Mouse (Mus musculus): Measurements from ENCODE around the gene Crmp1.

The Crmp1 gene

DNA sequence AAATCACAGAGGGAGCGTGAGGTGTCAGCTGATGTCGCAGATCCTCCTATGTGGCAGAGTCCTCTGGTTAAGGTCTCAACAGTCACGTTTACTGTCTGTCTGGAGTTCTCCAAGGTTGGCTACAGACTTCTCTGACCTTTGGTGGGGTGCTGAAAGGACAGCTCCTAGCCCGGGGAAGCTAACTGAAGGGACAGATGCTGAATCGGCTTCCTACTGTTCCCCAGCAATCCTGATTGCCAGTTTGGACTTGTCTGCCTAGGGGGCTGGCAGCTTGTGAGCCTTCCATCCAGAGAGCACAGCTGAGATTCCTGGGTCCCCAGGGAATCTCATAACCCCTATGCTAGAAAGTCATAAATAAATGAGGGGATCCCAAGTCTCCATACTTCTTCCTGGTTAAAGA is 1.2 kb upstream of the Crmp1 start:
- no peak for DNase-seq (ENCODE audit: extremely low read depth, low read depth)

DNA sequence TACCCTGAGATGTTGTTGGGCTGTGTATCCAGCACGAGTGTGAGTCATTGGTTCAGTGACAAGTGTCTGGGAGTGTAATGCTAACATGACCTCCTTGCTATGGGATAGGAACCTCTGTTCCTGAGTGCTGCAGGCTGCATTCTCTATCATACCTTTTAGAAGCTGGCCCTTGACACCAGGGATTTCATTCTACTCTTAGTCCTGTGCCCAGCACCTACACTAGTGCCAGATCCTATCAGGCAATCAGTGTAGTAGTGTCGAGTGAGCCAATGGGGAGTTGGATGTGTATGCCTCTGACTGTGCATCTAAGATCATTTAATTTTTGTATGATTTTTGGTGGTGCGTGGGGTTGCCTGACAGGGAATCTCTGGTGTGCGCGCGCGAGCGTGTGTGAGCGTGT is 516 bp upstream of the Crmp1 start:
- DNase-seq (ENCODE audit: extremely low read depth, low read depth): no peak

DNA sequence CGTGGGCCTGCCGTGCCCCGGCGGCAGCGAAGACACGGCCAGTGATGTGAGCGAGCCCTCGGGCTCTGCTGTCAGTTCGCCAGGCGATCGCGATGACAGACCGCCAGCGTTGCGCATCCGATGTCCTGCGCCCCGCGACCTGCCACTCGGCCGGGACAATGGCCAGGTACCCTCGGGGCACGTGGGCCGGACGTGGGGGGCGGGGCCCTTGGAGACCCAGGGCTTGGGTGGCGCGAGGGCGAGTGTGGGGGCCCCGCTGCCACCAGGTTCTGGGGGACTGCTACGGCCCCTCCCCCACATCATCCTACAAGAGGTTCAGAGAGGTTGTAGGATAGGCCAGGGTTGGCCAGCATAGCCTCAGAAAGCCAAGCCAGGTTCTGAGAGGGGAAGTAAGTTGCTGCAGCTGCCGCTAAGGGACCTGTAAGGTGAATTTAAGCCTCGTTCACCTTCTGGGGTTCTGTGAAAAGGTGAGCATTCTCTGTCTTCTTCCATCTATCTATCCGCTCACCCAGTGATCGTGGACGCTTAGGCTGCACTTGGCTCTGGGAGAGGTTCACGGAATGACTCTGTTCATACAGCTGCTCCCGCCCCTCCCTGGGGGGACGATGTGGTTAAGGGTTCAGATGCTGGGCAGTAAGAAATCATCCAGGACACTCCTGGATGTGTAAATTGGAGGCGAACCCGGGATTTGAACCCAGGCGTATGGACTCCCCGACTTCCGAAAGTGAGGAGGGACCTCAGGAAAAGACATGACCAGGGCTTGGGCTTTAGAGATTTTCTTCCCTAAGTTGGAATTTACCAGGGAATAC is 824 bp downstream of the Crmp1 start:
- DNase-seq (ENCODE audit: extremely low read depth, low read depth): no peak

DNA sequence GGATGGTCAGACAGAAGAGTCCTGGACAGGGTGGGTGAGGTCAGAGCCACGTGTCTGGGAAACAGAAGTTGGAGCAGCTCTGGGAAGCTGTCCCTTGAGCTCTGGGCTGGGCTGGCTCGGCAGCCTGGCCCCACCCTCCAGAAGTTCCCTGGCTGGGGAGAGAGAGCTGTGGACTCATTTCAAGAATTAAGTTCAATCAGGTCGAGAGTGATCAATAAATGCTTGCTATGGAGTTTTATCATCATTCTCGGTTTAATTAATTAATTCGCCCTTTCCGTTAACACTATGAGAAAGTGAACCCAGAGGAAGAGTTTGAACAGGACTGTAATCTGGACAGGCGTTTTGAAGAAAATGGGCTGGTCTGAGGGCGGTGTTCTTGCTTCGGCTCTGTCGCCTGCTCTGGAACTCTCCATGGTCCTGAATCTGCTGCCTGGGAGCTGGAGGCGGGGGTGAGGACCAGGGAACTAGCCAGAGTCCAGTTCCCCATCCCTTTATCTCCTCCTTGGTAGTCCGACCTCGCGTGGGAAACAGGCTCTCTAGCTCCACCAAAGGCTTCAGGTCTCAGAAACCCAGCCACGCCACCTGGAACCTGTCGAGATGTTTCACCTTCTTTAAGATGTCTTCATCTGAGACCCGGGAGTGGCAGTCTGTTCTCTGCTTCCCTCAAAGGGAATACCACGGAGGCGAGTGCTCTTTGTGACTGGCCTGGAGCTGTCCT is 1.6 kb downstream of the Crmp1 start:
- DNase-seq (ENCODE audit: extremely low read depth, low read depth): no peak

DNA sequence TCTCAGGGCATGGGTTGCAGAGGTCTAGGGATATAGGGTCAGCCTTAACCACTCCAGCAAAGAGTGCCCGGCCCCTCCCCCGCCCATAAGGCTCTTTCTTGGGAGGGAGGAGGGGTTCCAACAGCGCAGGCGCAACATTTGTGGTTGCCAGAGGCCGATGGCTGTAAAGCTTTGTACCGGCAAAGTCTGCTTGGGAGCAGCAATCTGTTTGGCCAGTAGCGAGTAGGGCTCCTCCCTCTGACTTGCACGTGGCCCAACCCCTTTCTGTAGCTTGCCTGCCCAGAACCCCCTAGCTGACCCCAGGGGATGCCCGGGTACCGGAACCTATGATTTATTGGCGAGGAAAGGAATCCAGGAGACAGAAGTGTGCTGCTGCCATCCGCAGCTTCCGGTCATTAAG is 2.4 kb downstream of the Crmp1 start:
- no peak for DNase-seq (ENCODE audit: extremely low read depth, low read depth)

DNA sequence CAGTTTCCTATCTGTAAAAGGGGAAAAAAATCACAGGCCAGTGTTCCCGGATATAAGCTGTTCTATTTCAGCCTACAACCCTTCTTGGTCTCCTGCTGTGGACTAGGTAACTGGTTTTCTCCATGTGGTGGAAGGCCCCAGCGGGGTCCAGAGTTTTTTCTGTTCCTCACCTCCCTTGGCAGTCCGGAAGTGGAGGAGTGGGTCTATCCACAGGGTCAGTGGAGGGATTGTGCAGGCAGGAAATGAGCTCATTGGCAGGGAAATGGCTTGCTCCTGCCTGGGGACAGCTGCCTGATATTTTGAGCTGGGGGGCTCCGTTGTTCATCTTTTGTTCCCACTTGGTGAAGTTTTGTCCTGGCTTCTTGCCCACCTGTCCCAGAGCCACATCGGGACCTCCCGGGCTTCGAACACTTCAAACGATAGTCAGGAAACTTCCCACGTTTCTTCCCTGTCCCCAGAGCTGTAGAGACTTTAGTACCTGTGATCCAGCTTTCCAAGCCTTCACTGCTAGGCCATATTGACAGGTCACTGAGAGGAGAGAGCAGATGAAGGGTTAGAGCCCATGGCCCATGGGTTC is 3.0 kb downstream of the Crmp1 start:
- no peak for DNase-seq (ENCODE audit: extremely low read depth, low read depth)

DNA sequence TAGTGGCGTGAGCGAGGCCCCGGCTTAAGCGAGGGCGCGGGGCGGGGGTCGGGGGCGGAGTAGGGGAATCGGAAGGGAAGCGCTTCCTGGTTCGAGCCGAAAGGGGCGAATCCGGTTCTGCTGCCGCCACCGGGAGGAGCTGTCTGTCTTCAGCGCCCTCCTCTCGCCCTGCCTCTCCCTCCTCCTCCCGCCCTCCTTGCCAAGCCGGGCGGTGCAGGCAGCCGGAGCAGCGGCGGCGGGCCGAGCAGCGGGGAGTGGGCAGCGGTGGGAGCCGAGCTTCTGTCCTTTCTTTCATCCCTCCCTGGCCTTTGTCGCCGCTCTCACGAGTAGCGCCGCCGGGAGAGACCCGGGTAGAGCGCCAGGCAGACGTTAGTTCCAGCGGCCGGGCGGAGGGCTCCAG is 3.9 kb downstream of the Crmp1 start:
- DNase-seq (ENCODE audit: extremely low read depth, low read depth): no peak

DNA sequence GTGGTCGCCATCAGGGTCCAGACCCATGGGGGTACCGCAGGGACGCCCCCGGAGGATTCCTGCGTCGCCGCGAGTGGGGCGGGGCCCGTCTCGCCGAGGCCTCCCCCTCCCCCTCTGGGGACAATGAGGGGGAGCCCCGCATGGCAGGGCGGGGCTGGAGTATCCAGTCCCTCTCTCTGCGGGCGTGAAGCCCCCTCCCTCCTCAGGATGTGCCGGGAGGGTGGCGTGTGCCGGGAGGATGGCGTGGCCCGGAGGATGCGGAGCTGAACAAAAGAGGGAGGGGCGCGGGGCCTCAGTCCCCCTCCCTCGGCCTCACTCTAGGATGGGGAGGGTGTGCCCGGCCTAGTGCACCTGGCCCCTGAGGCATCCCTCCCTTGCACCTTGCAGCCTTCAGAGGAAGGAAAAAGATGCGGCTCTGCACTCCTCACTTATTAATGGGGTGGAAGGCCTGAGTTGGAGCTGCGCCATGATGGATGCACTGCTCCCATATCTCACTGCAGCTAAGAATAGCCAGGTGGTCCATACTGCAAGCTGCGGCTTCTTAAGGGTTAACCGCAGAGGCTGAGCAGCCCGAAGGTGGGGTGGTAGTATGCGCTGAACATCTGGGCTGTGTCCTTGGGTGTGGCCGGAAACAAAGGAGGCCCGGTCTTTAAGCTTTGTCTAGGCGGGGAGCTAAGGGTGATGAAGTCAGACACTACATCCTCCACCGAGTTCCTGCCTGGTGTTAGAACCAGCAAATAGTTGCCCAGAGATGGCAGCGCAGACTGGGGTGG is 4.6 kb downstream of the Crmp1 start:
- DNase-seq (ENCODE audit: extremely low read depth, low read depth): no peak

DNA sequence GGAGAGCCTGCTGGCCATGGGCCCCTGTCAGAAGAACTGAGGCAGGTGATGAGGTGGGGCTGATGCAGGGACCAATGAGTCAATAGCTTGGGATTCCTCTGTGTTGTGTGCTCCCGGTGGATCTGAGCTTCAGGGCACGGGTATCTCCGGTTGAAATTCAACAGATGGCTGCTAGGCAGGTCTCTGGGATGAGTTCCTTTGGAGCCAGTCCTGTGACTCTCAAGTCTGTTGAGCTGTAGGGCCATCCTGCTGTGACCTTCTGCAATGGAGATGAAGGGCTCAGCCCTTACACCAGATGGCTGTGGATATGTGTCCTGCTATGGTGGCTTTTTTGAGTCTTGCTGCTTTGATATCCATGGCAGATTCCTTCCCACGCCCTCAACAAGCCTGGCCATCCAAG is 5.7 kb downstream of the Crmp1 start:
- no peak for DNase-seq (ENCODE audit: extremely low read depth, low read depth)

DNA sequence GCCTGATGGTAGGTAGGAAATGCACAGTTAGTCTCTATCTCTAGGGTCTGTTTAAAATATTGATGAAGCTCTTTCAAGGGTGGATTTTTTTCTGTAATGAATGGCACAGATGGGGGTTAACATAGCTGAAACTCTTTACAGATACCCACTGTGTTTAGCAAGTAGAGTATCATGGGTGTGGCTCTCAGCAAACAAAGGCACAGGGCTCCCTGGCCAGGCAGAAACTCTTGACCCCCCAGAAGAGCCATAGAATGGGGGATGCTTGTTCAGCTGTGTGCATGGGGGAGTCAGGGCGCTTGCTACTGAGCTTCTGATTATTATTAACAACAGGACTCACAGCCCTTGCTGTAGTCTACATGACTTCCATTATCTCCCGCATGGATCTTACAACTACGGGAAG is 7.1 kb downstream of the Crmp1 start:
- DNase-seq (ENCODE audit: extremely low read depth, low read depth): no peak

DNA sequence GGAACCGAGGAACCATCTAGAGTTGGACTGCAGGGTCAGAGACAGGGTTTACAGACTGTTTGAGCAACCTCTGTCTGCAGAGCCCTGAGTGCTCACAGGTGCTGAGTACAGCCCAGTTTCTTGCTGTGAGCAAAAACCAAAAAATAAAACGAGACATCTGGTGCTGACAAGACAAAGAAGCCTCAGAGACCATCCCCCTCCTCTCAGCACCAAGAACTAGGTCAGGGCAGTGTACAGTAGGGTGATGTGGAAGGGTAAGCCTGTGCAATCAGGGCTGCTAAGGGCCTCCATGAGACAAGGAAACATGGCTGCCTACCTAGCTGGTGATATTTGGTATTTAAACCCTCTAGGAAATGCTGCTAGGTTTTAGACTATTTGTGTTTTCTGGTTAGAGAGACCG is 9.9 kb downstream of the Crmp1 start:
- DNase-seq (ENCODE audit: extremely low read depth, low read depth): no peak

DNA sequence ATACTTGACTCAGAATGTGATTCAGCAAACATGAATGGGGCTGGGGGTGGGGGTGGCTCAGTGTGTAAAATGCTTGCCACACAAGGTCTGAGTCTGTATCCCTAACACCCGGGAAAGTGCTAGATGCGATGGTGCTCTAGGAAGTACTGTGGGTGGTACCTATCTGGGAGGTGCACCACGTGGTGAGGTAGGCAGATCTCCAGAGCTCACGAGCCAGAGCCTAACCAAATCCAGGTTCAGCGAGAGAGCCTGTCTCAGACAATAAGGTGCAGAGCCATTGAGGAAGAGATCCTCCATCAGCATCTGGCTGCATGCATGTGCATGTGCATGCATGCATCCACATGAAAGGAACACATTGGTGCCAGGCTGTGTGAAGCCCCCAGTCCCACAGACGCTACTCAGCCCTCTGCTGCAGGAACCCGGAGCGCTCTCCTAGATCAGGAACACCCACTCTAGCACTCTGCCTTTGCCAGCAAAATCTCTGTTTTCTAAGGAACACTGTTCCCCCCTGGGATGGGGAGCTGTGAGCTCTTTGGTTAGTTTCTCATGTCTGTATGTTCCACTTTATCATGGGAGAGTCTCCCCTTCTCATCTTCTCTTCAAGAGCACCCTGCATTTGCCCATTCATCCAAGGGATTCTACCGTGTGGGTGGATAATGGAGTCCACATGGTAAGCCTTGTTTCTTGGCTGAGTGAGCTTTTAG is 10.5 kb downstream of the Crmp1 start:
- no peak for DNase-seq (ENCODE audit: extremely low read depth, low read depth)

DNA sequence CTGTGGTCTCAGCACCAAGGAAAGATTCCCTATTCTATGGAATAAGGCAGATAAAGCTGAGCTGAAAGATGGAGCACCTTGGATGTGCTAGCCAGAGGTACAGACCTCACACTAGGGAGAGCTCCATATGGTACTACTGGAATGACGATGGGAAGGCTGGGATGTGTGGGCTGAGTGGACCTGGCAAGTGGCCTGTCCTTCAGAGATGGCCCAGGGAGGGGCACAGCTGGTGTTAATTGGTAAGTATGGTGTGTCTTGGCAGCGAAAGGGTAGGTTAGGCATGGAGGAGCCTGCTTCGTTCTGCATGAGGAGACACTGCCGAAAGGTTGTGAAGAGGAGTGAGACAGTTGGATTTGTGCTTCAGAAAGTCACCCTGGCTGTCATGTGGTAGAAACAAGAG is 12.8 kb downstream of the Crmp1 start:
- DNase-seq (ENCODE audit: extremely low read depth, low read depth): no peak

DNA sequence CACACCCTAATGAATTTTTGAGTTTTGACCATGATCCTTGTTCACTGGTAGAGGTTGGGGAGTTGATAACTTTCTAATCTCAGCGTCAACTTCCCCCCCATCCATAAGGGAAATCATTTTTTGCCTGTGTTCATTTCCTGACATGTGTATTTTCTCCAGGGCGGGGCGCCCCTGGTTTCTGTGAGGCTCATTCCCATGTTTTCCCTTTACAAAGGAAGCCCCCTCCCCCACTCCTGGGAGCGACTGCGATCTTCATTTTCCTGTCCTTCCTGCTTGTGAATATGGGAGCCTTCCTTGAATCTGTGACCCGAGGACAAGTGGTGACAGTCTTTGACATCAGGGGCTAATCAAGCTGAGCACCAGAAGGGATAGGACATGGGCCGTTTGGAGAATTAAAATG is 15.1 kb downstream of the Crmp1 start:
- no peak for DNase-seq (ENCODE audit: extremely low read depth, low read depth)

DNA sequence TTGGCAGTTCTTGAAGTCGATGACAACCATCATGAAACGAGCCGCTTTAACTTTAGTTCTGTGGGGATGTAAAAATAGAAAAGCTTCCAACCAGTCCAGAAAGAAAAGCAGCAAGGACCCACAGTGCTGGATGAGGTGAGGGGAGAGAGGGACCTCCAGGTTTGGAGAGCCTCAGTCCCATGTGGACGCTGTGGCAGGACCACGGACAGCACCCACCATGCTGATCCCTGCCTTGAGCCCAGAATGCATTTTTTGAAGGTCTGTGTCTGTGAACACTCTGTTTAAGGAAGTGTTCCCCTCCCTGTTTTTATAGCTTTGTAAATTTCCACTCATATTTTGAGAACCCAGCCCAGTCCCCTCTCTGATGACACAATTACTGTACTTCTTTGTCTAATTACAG is 15.5 kb downstream of the Crmp1 start:
- no peak for DNase-seq (ENCODE audit: extremely low read depth, low read depth)

DNA sequence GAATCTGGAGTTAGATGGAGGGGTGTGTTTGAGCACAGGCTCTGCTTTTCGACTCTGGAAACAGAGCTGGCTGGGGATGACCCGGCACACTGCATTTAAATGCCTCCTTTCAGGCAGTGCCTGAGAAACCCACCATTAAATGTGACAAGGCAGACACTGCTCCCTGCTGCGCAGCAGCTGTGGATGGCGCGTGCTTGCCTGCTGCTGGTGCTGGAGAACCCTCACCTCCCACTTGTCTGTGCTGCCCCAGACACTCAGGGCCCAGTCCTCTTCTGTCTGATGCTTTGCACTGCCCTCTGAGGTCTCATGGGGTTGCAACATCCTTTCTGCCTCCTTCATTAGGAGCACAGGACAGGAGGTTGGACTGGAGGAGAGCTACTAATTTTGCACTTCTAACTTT is 20.0 kb downstream of the Crmp1 start:
- DNase-seq (ENCODE audit: extremely low read depth, low read depth): no peak

DNA sequence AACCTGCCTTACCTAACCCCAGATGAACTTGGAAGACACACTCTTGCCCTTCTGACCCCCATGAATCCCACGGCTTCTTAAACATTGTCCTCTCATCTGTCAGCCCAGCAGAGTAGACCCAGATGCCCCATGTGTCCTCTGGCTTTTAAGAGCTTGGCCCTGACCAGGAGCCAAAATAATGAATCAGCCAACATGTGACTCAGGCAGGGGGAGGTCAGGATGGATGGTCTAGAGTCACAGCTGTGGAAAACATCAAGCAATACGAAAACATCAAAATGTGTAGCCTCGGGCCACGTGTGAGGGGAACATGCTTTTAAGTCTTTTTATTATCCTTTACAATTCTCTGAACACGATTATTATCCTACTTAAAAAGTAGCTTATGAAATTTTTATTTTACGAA is 22.1 kb downstream of the Crmp1 start:
- DNase-seq (ENCODE audit: extremely low read depth, low read depth): no peak

DNA sequence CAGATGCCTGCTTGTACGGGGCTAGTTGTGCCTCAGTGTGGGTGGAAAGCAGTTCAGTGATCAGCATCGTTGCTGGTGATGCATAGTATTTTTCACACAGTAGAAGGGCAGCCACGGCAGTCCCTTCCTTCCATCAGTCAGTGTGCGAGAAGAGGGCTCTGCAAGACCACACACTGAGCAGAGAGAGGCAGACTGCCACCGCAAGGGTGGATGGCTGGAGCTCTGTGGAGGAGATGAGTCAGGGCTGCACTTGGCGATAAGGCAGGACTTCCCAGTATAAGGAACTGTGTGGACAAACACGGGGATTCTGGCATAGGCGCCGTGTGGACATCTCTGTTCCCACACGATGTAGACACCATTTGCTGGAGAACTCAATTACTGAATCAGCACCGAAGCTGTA is 39.3 kb downstream of the Crmp1 start:
- DNase-seq (ENCODE audit: extremely low read depth, low read depth): no peak

DNA sequence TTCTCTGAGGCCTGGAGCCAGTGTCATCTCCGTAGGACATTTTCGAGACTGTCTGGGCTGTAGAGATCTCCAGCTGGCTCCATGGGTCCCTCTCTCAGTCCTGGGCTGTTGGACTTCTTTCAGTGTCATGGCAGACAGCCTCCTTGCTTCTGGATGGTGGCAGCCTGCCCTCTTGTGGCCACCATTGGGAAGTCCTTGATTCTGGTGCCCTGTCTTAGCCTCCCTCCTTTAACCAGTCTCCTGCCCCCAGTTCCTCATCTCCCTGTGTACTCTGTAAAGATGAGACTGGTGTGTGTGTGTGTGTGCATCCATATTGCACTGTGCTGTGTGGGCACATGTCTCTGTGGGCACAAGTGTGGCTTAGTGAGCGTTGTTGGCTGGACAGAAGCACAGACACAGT is 46.6 kb downstream of the Crmp1 start:
- no peak for DNase-seq (ENCODE audit: extremely low read depth, low read depth)

DNA sequence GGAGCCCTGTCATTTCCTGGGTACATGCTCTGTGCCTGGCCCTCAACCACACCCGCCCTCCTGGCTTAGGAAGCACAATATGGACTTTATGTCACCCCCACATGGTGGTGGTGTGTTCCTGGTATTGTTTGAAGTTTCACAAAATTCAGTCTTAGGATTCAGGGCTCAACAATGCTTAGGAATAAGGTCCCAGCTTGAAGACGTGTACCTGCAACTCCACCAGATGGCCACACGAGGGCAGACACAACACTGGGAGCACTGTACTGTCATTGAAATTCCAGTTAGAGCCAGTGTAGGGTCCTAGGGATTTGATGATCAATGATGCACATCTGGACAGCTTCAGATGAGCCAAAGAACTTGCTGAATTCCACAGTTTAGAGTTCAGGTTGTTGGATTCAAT is 47.5 kb downstream of the Crmp1 start:
- no peak for DNase-seq (ENCODE audit: extremely low read depth, low read depth)

DNA sequence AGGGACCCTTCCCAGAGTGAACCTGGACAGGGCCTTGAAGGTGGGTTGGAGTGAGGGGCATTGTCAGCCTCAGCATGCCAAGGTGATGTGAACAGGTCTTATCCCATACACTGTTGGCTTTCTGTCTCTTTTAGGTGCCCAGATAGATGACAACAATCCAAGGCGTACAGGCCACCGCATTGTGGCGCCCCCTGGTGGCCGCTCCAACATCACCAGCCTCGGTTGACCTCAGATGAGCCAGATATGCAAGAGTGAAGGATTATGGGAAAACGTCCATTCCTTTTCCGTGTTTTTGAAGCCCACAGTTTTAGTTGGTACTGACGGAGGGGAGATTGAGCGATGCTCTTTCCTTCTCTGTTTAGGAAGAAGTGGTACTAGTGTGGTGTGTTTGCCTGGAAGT is 49.2 kb downstream of the Crmp1 start:
- DNase-seq (ENCODE audit: extremely low read depth, low read depth): no peak

Data from MEL-GATA-1-ER (cell line).